Mouse (Mus musculus) left cerebral cortex, adult 2 months (tissue): ENCODE results near the gene Socs4. TPM values are rescaled to one million over a fixed set of nuclear protein-coding genes. Genes with fewer than 3 reads are reported as not detected.

Source experiments
- DNase-seq, 2 experiments: peaks; one replicate each; pipeline ENCODE4 v3.0.0; 2021 to 2022; ENCODE audit warnings: low spot score in 2 of 2, mixed read lengths in 1 of 2; ENCODE audit errors: extremely low spot score in 1 of 2
- H3K27ac ChIP-seq: fragments of 200-600 bp; 2 replicates; pipeline ENCODE4 v1.8.1; 2022
- H3K4me3 ChIP-seq: fragments of 200-600 bp; 2 replicates; pipeline ENCODE4 v1.8.1; 2022
- CTCF ChIP-seq: fragments of 200-600 bp; IDR thresholded peaks from 2 replicates; pipeline ENCODE4 v1.8.1; 2022; ENCODE audit warnings: antibody characterized with exemption, mild to moderate bottlenecking, moderate library complexity
- intact Hi-C: fragments of 180-260 bp; cut with DNase I; formaldehyde crosslinking; loops from one replicate; pipeline ENCODE4 v1.15.1; 2025
- total RNA-seq, 2 experiments: library from RNA; stranded (reverse); gene quantifications; 2 replicates each; pipeline ENCODE4 v1.2.3; 2021

The Socs4 gene
- total RNA-seq, 2 experiments from 2014 or later = 11.7 to 14.6 TPM

DNA sequence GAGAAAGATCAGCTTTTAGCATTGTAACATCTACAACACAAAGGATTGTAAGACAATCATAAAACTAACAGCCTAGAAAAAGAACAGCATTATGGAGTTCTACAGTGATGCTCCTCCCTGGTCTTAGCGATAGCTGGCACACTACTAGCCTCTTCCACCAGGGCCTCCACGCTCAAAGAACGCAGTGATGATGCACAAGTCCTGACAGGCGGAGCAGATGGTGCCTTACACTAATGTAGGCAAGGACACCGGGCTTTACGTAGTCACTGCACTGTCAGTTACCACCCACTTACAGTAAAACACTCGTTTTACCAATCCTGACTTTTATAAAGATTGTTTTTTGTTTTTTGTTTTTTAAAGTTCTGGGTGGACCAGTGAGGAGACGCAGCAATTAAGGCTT is 10.9 kb upstream of the Socs4 start:
- no peak for DNase-seq
- Histone ChIP-seq H3K4me3 (no peak overlapping the region), H3K27ac (no peak overlapping the region)
- TF ChIP-seq CTCF = no peak; the same call in 1 of the 2 replicates
- intact Hi-C loops = no loop called here

GRCm38 (mm10) chr14:47269056-47269455 is 7.7 kb upstream of the Socs4 start:
- Histone ChIP-seq H3K4me3 (no peak overlapping the region), H3K27ac (no peak overlapping the region)
- TF ChIP-seq CTCF = no peak
- DNase-seq = no peak
- intact Hi-C loops = no loop called here

GRCm38 (mm10) chr14:47269706-47270105 is 7.0 kb upstream of the Socs4 start:
- Histone ChIP-seq H3K4me3 (no peak overlapping the region), H3K27ac (no peak overlapping the region)
- no peak for TF ChIP-seq CTCF
- intact Hi-C loops = no loop called here
- DNase-seq = no peak

GRCm38 (mm10) chr14:47273751-47274150 is 3.0 kb upstream of the Socs4 start:
- intact Hi-C loops = no loop called here
- Histone ChIP-seq H3K27ac (no peak overlapping the region), H3K4me3 (no peak overlapping the region)
- no peak for TF ChIP-seq CTCF
- no peak for DNase-seq

GRCm38 (mm10) chr14:47275417-47275816 is 1.3 kb upstream of the Socs4 start:
- no peak for TF ChIP-seq CTCF
- DNase-seq = no peak
- H3K27ac ChIP-seq = no peak overlapping the region
- intact Hi-C loops = no loop called here
- H3K4me3 ChIP-seq = no peak overlapping the region

GRCm38 (mm10) chr14:47276036-47276603 is 611 bp upstream of the Socs4 start:
- TF ChIP-seq CTCF = no peak
- intact Hi-C loops = loop anchor here (2.0 kb wide), 1 partner anchor 23 kb away; the partner anchor contains the start of gene Mapk1ip1l
- DNase-seq = no peak

DNA sequence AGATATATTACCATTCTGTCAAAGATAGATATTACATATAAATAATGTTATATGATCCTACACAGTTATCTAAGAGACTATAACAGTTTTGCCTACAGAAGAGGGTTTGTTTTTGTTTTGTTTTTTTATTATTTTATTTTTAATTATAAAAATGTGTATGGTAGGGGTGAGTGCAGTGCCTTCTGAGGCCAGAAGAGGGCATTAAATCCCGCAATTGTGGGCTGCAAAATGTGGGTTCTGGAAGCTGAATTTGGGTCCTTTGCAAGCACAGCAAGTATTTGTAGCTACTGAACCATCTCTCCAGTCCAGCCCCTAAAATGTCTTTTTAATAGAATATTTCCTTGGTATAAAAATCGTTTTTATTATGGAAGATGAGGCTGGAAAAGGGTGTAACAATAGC is 2.3 kb downstream of the Socs4 start:
- intact Hi-C loops = no loop called here
- TF ChIP-seq CTCF = peak; percentile 42
- H3K27ac ChIP-seq = no peak overlapping the region
- DNase-seq = no peak
- no peak overlapping the region for H3K4me3 ChIP-seq

More at GRCm38 (mm10) chr14:47276036-47276603, 611 bp upstream of the Socs4 start:
- Histone ChIP-seq H3K27ac (peak overlapping the region; percentile 89), H3K4me3 (peak overlapping the region; percentile 98)

DNA sequence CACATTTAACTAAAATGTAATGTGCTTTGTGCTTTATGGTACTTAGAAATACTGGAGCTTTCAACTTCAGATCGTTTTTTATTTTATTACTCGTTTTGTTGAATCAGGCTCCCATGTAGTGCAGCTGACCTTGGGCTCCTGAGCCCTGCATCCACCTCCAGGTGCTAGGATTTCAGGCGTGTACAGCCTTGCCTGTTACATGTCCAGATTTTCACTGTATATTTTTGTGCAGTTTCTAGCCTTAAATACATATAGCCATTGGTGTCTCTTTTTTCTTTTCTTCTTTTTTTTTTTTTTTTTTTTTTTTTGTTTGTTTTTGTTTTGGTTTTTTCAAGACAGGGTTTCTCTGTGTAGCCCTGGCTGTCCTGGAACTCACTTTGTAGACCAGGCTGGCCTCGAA is 4.8 kb downstream of the Socs4 start:
- Histone ChIP-seq H3K4me3 (no peak overlapping the region), H3K27ac (no peak overlapping the region)
- DNase-seq = no peak
- TF ChIP-seq CTCF = no peak
- intact Hi-C loops = no loop called here

DNA sequence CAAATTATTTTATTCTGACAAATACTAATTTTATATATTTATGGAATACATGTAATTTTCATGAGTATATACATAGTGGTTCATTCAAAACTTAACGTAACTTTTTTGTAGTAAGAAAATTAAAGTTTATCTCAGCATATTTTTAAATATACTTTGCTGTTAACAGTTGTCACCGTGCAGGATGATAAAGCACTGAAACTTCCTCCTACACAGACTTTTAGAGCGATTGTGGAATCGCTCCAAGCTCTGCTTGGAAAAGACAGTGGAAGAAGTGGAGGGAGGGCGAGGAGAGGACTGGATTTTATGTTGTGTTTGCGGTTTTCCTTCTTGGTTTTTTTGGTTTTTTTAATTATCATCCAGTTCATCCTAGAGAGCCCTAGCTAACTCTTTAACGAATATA is 6.8 kb downstream of the Socs4 start:
- DNase-seq = no peak
- no peak for TF ChIP-seq CTCF
- intact Hi-C loops = no loop called here
- H3K4me3 ChIP-seq = no peak overlapping the region
- H3K27ac ChIP-seq = no peak overlapping the region

GRCm38 (mm10) chr14:47285271-47285670 is 8.5 kb downstream of the Socs4 start:
- TF ChIP-seq CTCF = no peak
- Histone ChIP-seq H3K27ac (no peak overlapping the region), H3K4me3 (no peak overlapping the region)
- intact Hi-C loops = no loop called here
- DNase-seq = no peak

GRCm38 (mm10) chr14:47286215-47286614 is 9.5 kb downstream of the Socs4 start:
- no peak overlapping the region for H3K4me3 ChIP-seq
- DNase-seq = no peak
- intact Hi-C loops = no loop called here
- no peak overlapping the region for H3K27ac ChIP-seq
- no peak for TF ChIP-seq CTCF

DNA sequence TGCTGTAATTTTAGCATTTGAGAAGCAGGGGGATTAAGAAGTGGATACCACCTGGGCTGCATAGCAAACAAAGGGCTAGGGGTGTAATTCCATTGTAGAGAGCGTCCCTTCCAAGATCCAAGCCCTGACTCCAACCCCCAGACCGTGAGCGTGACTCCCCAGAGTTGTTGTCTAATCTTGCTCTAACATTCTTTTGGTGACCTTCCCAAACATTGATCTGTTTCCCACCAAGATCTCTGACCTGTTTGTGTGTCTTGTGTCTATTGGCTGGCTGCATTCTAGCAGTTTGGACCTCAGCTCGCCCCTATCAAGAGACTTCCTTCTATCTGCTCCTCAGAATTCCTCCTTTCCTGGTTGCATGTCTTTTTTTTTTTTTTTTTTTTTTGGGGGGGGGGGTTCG is 10.3 kb downstream of the Socs4 start:
- intact Hi-C loops = no loop called here
- no peak for DNase-seq
- no peak overlapping the region for H3K4me3 ChIP-seq
- no peak for TF ChIP-seq CTCF
- H3K27ac ChIP-seq = no peak overlapping the region

- no peak overlapping the region for H3K27ac ChIP-seq
- intact Hi-C loops = no loop called here
- H3K4me3 ChIP-seq = no peak overlapping the region
- no peak for TF ChIP-seq CTCF
- no peak for DNase-seq
Measured at GRCm38 (mm10) chr14:47291772-47292171, 15.0 kb downstream of the Socs4 start.
